Mouse (Mus musculus): Measurements from ENCODE around the gene Sccpdh.
"Not testable (repeated sequence)": the region's sequence is repeated elsewhere in the genome, so short reads cannot be mapped to it uniquely, and the experiment has no call there.

Gene Sccpdh

DNA sequence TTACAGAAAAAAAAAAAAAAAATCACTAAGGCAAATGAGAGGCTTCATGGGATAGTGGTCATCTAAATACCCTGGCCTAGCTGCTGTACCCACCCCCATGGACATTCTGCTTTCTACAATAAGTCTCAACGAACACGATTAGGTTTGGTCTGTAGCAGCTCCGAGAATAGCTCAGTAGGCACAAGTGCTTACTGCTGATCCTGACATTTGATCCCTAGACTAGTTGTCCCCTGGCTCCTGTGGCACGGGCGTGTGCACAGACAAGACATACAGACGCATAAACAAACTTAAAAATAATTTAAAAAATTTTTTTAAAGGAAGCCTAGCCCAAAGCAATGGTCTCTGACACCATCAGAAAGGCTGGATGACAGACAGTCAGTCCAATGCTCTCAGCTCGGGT, 560 bp upstream of the Sccpdh start:
- no peak for DNase-seq (ENCODE audit: inconsistent age in 2 of 2, low spot score in 1 of 2)

DNA sequence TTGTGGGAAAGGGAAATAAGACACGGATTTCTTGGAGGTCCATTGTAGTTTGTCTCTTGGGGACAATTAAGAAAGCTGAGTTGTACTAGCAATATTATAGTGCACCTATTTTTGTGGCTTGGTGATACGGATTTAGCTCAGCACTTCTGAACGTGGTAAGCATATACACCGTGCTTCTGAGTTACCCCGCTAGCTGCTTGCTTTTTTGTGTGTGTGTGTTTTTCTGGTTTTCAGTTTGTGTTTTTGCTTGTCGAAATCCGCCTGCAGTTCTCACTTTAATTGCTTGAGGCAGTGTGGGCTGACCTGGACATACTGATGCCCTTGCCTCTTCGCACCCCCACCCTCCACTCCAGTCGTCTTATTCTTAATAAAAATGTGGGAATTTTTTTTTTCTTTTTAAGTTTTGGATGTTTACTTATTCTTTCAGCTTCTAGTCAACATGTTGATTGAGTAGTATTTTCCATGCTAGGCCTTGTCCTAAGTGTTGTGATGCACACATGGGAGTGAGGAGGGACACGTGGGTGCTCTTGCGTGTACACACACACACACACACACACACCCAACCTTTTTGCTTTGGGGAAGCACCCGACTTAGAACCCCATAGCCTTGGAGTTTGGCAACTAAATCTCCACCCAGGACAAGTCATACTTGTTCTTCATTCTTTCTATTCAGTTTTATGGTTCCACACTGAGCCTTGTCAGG, 977 bp downstream of the Sccpdh start:
- DNase-seq (ENCODE audit: inconsistent age in 2 of 2, low spot score in 1 of 2): no peak

DNA sequence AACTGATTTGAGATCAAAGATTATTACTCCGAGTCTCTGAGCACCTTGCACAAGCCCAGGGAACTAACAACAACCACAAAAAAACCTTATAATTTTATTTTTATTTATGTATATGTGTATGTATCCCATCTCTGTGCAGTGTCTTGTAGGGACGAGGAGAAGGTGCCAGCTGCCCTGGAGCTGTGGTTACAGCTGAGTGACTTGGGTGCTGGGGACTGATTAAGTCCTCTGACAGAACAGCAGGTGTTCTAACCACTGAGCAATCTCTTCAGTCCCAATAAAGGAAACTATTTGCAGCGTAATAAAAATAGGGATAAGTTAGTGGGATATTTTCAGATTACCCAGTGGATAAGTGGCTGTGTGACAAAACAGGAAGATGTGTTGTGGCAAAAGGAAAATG, 6.3 kb downstream of the Sccpdh start:
- DNase-seq (ENCODE audit: inconsistent age in 2 of 2, low spot score in 1 of 2): no peak

DNA sequence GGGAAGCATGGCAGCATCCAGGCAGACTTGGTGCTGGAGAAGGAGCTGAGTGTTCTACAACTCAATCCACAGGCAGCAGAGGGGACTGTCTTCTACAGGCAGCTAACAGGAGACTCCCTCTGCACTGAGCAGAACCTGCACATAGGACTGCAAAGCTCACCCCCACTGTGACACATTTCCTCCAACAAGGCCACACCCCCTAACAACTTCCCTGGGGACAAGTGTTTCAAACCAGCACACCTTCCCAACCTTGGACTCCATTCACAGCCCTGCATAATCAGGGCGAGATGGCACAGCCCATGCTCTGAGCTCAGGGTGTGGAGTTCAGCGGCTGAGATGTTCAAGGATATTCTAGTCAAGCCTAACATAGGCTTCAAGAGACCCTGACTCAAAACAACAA, 9.0 kb downstream of the Sccpdh start:
- DNase-seq (ENCODE audit: inconsistent age in 2 of 2, low spot score in 1 of 2): no peak

DNA sequence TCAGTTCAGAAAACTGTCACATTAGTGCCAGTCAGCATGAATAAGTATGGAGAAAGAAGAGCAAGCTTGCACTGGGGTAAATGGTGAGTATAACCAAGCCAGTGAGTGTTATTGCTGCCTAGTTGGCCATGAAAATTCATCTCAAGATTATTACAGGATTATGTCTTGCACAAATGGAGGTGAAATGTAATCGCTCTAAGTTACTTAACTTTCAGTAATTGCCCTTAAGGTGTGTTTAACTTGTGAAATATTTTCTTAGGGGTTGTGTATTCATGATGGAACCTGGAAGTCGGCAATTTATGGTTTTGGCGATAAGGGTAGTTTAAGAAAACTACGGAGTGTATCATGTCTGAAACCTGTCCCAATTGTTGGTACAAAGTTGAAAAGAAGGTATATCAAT, 11.3 kb downstream of the Sccpdh start:
- no peak for DNase-seq (ENCODE audit: inconsistent age in 2 of 2, low spot score in 1 of 2)

DNA sequence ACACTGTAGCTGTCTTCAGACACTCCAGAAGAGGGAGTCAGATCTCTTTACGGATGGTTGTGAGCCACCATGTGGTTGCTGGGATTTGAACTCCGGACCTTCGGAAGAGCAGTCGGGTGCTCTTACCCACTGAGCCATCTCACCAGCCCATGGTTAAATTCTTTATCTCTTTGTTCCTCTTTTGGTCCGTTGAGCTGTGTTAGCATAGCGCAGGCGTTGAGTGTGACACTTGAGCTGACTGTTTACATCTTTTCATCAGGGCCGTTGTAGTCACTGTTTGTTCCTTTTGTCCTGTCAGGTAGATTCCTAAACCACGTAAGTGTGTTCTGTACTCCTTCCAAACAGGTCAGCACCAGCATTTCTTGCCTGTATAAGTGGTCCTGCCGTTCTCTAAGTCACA, 14.7 kb downstream of the Sccpdh start:
- DNase-seq (ENCODE audit: inconsistent age in 2 of 2, low spot score in 1 of 2): not testable (repeated sequence)

DNA sequence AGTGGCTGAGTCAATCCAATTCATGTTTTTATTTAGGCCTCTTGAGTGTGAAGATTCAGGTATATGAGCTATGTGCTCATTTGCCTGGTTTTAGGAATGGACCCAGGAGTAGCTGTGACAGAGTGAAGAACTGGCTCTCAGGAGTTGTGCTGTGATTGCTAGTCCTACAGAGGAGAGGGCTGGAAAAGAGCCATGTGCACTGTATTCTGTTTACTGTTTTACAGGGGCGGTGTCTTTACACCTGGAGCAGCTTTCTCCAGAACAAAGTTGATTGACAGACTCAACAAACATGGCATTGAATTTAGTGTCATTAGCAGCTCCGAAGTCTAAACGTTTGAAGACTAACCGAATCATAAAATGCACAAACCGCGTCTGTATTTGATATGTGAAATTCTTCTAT, 18.3 kb downstream of the Sccpdh start:
- no peak for DNase-seq (ENCODE audit: inconsistent age in 2 of 2, low spot score in 1 of 2)

DNA sequence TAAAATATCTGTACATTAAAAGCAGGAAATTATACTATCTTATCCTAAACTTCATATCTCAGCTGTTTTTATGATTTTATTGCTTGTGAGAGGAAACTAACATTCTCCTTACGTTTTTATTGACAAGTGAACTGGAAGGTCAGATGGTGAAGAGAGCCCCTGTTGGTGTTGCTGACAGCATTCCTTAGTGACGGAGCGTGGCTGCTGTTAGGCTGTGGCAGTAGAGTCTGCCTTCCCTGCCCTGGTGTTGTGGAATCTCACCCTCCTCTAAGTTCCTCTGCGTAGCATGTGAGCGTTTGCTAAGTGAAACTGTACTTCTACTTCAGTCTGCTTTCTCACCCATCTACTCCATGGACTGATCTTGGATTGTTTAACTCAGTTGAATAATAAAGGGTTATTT, 18.8 kb downstream of the Sccpdh start:
- no peak for DNase-seq (ENCODE audit: inconsistent age in 2 of 2, low spot score in 1 of 2)

DNA sequence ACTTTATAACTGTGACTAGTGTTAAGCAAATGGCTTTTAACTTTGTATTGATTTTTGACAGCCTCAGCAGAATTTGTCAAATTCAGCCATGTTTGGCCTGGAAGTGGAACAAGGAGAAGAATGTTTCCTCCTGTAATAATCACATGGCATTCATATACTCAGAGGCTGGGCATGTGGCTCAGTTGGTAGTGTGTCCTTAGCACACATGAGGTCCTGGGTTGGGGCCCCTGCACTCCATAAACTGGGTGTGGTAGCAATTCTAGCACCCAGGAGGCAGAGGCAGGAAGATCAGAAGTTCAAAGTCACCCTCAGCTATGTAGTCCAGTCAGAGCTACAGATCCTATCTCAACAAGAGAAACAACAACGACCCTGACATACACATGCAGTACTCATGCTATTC, 19.3 kb downstream of the Sccpdh start:
- no peak for DNase-seq (ENCODE audit: inconsistent age in 2 of 2, low spot score in 1 of 2)

DNA sequence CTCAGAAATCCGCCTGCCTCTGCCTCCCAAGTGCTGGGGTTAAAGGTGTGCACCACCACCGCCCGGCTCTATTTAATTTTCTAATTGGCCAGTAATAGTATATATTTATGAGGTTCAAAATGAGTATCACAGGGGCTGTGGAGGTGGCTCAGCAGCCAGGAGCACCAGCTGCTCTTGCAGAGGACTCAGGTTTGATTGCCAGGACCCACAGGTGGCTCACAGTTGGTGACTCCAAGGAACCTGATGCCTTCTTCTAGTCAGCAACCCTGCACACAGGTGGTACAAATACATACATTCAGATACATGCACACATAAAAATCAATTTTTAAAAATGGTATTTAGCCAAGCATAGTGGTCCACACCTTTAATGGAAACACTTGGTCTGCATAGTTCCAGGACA, 20.0 kb downstream of the Sccpdh start:
- no peak for DNase-seq (ENCODE audit: inconsistent age in 2 of 2, low spot score in 1 of 2)

DNA sequence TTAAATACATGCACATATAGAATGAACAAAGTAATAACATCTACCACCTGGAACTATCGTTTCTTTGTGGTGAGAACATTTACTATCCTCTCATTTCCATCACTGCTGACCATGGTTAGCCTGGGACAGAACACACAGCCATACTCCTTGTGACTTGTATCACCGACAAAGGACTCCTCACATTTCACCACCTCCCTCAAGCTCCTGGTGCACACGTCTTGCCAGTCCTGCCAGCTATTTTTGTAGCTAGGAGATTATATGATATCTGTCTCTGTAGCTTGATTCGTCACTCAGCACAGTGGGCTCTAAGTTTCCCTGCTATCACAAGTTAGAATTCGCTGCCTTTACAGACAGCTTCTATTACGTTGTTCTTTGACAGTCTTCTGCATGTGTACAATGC, 20.4 kb downstream of the Sccpdh start:
- DNase-seq (ENCODE audit: inconsistent age in 2 of 2, low spot score in 1 of 2): no peak

DNA sequence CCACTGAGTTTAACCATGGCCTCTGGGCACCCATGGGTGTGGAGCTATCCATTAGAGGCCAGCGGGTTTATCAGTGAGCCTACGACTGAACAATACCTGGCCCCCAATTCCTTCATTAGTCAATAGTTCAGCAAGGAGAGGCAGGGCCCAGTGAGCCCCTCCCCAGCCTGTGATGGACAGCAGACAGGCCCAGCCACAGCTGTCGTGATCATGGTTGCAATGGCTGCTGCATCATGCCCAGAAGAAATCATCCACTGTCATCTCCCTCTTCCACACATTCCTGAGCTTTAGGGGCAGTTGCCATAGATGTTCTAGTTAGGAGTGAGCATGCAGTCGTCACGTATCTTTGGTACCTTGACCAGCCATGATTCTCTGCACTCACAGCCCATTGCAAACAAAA, 20.9 kb downstream of the Sccpdh start:
- no peak for DNase-seq (ENCODE audit: inconsistent age in 2 of 2, low spot score in 1 of 2)

DNA sequence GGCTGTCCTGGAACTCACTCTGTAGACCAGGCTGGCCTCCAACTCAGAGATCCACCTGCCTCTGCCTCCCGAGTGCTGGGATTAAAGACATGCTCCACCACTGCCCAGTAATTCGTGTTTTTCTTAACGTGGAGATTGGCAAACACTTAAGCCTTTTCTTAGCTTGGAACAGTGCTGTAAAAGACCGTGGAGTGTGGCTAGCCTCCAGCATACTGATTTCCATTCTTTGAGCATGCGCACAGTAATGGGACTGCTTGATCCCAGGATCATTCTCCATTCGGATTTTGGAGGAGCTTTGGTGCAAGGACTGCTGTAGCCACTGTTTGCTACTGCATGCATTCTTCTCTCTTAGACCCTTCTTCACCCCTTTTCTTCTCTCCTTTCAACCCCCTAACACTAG, 21.5 kb downstream of the Sccpdh start:
- DNase-seq (ENCODE audit: inconsistent age in 2 of 2, low spot score in 1 of 2): no peak

DNA sequence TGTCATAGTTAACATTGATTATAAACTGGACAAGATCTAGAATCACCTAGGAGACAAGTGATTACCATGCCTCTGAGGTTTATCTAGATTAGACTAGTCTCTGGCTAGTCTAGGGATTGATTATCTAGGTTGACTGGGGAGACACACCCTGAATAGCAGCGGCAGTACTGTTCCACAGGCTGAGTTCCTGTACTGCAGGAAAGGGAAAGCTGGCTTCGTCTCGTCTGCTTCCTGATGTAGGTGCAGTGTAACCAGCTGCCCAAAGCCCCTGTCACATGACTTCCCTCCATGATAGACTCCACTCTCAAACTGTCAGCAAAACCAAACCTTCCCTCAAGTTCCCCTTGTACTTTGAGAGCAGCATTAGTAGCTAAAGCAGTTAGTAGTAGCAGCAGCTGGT, 36.1 kb downstream of the Sccpdh start:
- no peak for DNase-seq (ENCODE audit: inconsistent age in 2 of 2, low spot score in 1 of 2)

DNA sequence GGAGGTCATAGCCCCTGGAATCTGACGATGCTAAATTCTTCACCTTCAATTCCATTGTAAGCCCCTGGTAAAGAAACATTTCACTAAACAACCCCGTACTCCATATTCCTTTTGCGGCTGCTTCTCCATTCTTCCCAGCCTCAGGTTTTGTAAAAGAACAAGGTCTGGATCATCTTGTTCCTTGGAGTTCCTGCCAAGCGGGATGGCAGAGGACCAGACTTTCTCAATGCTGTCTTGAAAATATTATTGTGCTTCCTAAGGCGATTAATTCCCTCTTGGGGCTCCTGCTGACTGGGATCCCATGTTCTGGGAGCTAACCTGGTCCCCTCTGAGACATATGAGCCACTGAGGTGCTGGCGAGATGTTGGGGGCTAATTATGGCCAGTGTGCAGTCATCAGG, 37.1 kb downstream of the Sccpdh start:
- DNase-seq (ENCODE audit: inconsistent age in 2 of 2, low spot score in 1 of 2): peak in 1 of 2 experiments; percentile 39

DNA sequence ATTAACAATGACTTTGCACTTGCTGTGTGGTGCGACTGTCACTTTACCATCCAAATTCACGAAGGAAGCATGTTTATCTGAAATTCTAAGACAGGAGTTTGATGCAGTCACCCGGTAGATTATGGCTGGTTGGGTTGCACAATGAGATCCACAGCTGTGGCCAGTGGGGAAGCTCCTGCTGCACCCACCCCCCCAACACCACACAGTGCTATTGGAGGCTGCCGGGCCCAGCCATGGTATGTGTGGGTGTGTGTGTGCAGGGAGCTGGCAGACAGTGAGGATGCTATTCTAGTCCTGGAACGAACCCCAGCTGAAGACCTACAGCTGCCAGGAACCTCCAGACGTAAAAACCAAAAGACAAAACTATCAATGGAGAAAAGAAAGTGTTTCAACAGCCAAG, 41.4 kb downstream of the Sccpdh start:
- DNase-seq (ENCODE audit: inconsistent age in 2 of 2, low spot score in 1 of 2): no peak

DNA sequence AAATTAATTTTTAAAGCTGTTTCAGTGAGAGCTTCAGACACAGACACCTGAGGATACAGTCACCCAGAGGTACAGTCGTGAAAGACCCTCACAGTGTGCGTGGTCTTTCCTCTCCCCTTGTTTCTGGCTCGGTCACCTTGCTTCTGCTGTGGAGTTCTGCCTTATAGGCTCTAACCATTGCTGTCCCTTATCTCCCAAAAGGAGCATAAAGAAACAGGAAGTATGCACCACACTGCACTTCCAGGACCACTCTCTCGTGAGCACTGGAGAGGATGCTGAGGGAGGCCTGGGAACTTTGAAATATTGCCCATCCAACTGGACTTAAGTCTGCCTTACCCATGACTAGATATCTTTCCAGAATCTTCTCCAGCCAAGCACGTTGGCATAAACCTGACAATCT, 42.7 kb downstream of the Sccpdh start:
- DNase-seq (ENCODE audit: inconsistent age in 2 of 2, low spot score in 1 of 2): no peak

DNA sequence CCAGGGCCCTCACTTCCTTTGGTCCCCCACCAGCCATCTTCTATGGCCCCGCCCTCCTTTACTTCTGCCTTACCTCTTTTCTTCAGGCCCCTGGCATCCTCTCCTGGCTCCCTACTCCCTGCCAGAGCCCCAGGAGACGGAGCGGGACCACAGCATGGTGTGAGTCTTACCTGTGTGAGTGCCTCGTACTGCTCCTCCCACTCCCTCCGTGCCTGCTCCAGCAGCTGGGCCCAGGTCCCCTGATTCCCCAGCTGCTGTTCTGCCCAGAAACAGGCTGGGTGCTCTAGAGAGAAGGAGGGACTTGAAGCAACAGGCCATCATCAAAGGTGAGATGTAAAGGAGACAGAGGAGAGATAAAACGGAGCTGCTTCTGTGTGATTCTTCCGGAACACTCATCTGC, 44.6 kb downstream of the Sccpdh start:
- DNase-seq (ENCODE audit: inconsistent age in 2 of 2, low spot score in 1 of 2): no peak

DNA sequence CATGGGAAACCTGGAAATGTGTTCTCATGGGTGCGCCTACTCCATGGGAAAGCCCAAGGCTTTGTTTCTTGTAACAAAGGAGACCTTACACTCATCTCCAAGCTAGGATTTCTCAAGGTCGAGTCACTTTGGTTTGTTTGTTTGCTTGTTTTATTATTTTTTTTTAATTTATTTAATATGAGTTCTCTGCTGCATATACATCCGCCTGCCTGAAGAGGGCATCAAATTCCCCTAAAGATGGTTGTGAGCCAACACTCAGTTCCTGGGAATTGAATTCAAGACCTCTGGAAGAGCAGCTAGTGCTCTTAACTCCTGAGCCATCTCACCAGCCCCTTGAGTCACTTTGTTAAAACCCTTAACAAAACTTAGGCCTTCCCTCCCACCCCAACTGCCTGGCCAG, 45.4 kb downstream of the Sccpdh start:
- no peak for DNase-seq (ENCODE audit: inconsistent age in 2 of 2, low spot score in 1 of 2)

DNA sequence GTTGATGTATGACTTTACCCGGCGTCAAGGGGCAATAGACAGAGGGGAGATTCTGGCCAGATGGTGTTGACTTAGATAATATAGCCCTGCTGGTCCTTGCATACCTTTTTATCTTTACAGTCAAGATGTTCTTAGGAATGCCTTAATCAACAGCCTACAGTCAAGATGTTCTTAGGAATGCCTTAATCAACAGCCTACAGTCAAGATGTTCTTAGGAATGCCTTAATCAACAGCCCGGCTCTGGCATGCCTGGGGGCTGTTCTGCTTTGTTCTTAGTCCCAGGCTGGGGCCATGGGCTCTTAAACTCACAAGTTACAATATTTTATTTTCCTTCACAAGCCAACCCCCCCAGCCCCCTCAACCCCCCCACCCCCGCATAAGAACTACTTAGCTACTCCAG, 47.3 kb downstream of the Sccpdh start:
- DNase-seq (ENCODE audit: inconsistent age in 2 of 2, low spot score in 1 of 2): not testable (repeated sequence)

DNA sequence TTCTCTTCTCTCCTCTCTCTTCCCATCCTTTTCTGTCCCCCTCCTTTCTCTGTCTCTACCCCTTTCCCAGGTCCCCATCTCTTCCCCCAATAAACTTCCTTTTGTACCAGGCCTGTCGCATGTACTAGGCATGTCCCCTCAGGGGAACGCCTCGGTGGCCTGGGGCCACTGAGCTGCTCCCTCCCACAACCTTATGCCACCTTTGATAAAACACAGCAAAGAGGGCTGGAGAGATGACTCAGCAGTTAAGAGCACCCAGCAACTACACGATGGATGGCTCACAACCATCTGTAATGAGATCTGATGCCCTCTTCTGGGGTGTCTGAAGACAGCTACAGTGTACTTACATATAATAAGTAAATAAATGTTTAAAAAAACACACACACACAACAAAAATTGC, 47.8 kb downstream of the Sccpdh start:
- DNase-seq (ENCODE audit: inconsistent age in 2 of 2, low spot score in 1 of 2): no peak

DNA sequence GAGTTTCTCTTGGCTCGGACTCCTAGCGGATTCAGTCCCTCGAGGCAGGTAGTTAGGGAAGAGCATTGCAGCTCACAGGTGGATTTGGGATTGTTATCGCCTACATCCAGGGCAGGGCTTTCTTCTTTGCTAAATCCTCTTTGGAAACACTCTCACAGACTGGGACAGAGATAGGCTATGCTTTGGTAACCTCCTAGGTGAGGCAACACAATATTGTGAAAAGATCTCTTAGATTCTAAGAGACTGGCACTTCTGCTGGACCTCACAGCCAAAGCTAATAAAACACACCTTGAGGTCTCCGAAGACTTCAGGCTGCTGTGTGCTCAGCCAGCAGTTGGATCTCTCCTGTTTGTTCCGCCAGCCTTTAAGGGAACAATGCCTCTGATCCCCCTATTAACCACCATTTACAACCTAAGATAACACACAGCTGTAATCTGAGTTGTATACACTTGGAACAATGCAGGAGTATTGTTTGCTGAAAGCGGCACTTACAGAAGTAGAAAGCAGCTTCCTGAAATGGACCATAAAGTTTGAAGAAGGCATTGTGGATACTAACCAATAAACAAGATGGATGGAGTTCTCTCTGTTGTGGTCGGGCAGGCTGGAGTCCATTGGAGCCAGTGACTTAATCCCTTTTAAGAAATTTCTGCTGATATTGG, 54.9 kb downstream of the Sccpdh start:
- DNase-seq (ENCODE audit: inconsistent age in 2 of 2, low spot score in 1 of 2): no peak

DNA sequence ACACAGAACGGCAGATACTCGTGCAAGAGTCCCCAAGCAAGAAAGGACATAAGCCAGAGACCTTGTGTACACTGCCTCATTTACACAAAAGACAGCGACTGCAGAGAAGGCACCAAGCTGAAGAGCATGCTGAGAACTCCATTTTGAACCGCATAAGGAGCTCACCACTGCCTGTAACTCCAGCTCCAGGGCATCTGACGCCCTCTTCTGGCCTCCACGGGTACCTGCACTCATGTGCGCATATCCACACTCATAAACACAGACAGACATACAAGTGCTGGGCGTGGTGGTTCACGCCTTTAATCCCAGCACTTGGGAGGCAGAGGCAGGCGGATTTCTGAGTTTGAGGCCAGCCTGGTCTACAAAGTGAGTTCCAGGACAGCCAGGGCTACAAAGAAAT, 60.7 kb downstream of the Sccpdh start:
- DNase-seq (ENCODE audit: inconsistent age in 2 of 2, low spot score in 1 of 2): no peak
